Mouse (Mus musculus): Measurements from ENCODE around the gene Il13. TPM values are rescaled to one million over a fixed set of nuclear protein-coding genes. Genes with fewer than 3 reads are reported as not detected.

Gene Il13
- total and polyA plus RNA-seq, 3 experiments, result not detected

- Histone ChIP-seq H3K27me3 (ENCODE audit: control insufficient read depth in 1 of 2, insufficient read depth in 2 of 2, low read length in 2 of 2) (no peaks in the 10 kb centered on the region), H3K36me3 (ENCODE audit: control insufficient read depth in 1 of 2, insufficient read depth in 2 of 2, low read length in 2 of 2) (peaks cover 0 to 72% of the 10 kb centered on the region in 2 experiments; a peak in 2 of 4 replicates), H3K4me3 (ENCODE audit: control insufficient read depth in 1 of 2, insufficient read depth in 1 of 2, low read depth in 2 of 2, low read length in 2 of 2) (no peak overlapping the region), H3K79me2 (ENCODE audit: control insufficient read depth, insufficient read depth, low read length, poor library complexity) (peaks cover 2% of the 10 kb centered on the region; the same call in 1 of the 2 replicates), H3K27ac (ENCODE audit: control insufficient read depth, low read depth, low read length) (peak overlapping the region; percentile 20), H3K4me1 (ENCODE audit: control insufficient read depth in 1 of 2, insufficient read depth in 2 of 2, low read length in 2 of 2) (peaks cover 66 to 86% of the 10 kb centered on the region in 2 experiments), H3K9ac (ENCODE audit: control insufficient read depth, low read depth, low read length, poor library complexity, severe bottlenecking) (no peak overlapping the region), H3K9me3 (replicated peaks; ENCODE audit: insufficient read depth, low read length) (no peaks in the 10 kb centered on the region)
- DNase-seq (ENCODE audit: low read depth, low spot score), result no peak
- TF ChIP-seq TCF12 (IDR thresholded peaks at IDR 0.05; ENCODE audit: low read depth, low read length) (0 out of 2 replicates have a peak, but pooled peaks have one; percentile 35), POLR2A (IDR thresholded peaks at IDR 0.05; ENCODE audit: control insufficient read depth in 1 of 2, insufficient read depth in 1 of 2, low read depth in 1 of 2, low read length in 2 of 2, poor library complexity in 1 of 2) (no peak), EP300 (IDR thresholded peaks at IDR 0.05; ENCODE audit: low read depth in 1 of 2, low read length in 2 of 2) (peak; percentile 65 to 78), ETS1 (IDR thresholded peaks at IDR 0.05; ENCODE audit: low read depth, low read length) (peak; percentile 63), GATA1 (IDR thresholded peaks at IDR 0.05; ENCODE audit: low read depth, low read length) (peak; percentile 89), MAX (IDR thresholded peaks at IDR 0.05; ENCODE audit: low read length) (0 out of 2 replicates have a peak, but pooled peaks have one; percentile 20), POLR2AphosphoS5 (IDR thresholded peaks at IDR 0.05; ENCODE audit: borderline replicate concordance, low read depth, low read length) (no peak), MAFK (IDR thresholded peaks at IDR 0.05; ENCODE audit: borderline replicate concordance, low read depth, low read length) (no peak), USF1 (IDR thresholded peaks at IDR 0.05; ENCODE audit: low read depth, low read length) (no peak)
Observed at GRCm38 (mm10) chr11:53623573-53623972, 10.9 kb downstream of the Il13 start.

- Histone ChIP-seq H3K9me3 (replicated peaks; ENCODE audit: insufficient read depth, low read length) (no peaks in the 10 kb centered on the region), H3K36me3 (ENCODE audit: control insufficient read depth in 1 of 2, insufficient read depth in 2 of 2, low read length in 2 of 2) (peaks cover 0 to 77% of the 10 kb centered on the region in 2 experiments; a peak in 2 of 4 replicates), H3K9ac (ENCODE audit: control insufficient read depth, low read depth, low read length, poor library complexity, severe bottlenecking) (no peak overlapping the region), H3K27ac (ENCODE audit: control insufficient read depth, low read depth, low read length) (peak overlapping the region; percentile 23), H3K4me1 (ENCODE audit: control insufficient read depth in 1 of 2, insufficient read depth in 2 of 2, low read length in 2 of 2) (peaks cover 73 to 85% of the 10 kb centered on the region in 2 experiments), H3K79me2 (ENCODE audit: control insufficient read depth, insufficient read depth, low read length, poor library complexity) (peaks cover 2% of the 10 kb centered on the region; the same call in 1 of the 2 replicates), H3K4me3 (ENCODE audit: control insufficient read depth in 1 of 2, insufficient read depth in 1 of 2, low read depth in 2 of 2, low read length in 2 of 2) (no peak overlapping the region), H3K27me3 (ENCODE audit: control insufficient read depth in 1 of 2, insufficient read depth in 2 of 2, low read length in 2 of 2) (no peaks in the 10 kb centered on the region)
- DNase-seq (ENCODE audit: low read depth, low spot score), result no peak
- no peak for TF ChIP-seq SIN3A (IDR thresholded peaks at IDR 0.05; ENCODE audit: low read length)
- no peak for TF ChIP-seq TBP (IDR thresholded peaks at IDR 0.05; ENCODE audit: low read depth, low read length)
- no peak for TF ChIP-seq TAL1 (IDR thresholded peaks at IDR 0.05; ENCODE audit: low read length)
- no peak for TF ChIP-seq ETS1 (IDR thresholded peaks at IDR 0.05; ENCODE audit: low read depth, low read length)
- TF ChIP-seq USF2 (IDR thresholded peaks at IDR 0.05; ENCODE audit: borderline replicate concordance in 1 of 2, insufficient read depth in 1 of 2, low read depth in 1 of 2, low read length in 2 of 2), result no peak
- TF ChIP-seq E2F4 (IDR thresholded peaks at IDR 0.05; ENCODE audit: borderline replicate concordance, low read depth, low read length), result no peak
- TF ChIP-seq CTCF (IDR thresholded peaks at IDR 0.05 in 2 of 3, conservative IDR thresholded peaks at IDR 0.05 in 1 of 3; ENCODE audit: control insufficient read depth in 1 of 3, insufficient read depth in 1 of 3, low read depth in 2 of 3, low read length in 3 of 3, poor library complexity in 1 of 3, severe bottlenecking in 1 of 3), result no peak
- TF ChIP-seq SMC3 (IDR thresholded peaks at IDR 0.05; ENCODE audit: low read depth, low read length), result no peak
- TF ChIP-seq POLR2AphosphoS2 (IDR thresholded peaks at IDR 0.05; ENCODE audit: low read length), result no peak
- TF ChIP-seq JUND (IDR thresholded peaks at IDR 0.05; ENCODE audit: low read depth, low read length), result no peak
- TF ChIP-seq MEF2A (IDR thresholded peaks at IDR 0.05; ENCODE audit: extremely low read depth, insufficient replicate concordance, low read depth, low read length, poor library complexity, severe bottlenecking), result no peak
- no peak for TF ChIP-seq NRF1 (IDR thresholded peaks at IDR 0.05; ENCODE audit: insufficient read depth, low read depth, low read length, poor library complexity, severe bottlenecking)
Observed at GRCm38 (mm10) chr11:53622440-53622806, 12.1 kb downstream of the Il13 start.
